Mouse (Mus musculus) heart, embryonic 14.5 days (tissue): ENCODE results near the gene Tnnc1. TPM values are rescaled to one million over a fixed set of nuclear protein-coding genes. Genes with fewer than 3 reads are reported as not detected.

ENCODE experiments used
- ATAC-seq: fragments of 200-750 bp; cut with Nextera tagmentation; 2 replicates; pipeline ENCODE4 v1.8.0; 2017; ENCODE audit warnings: low read depth, moderate TSS enrichment; ENCODE audit not compliant: insufficient number of reproducible peaks, insufficient read depth, low FRiP score
- H3K27ac ChIP-seq, 2 experiments: fragments of 200-500 bp in 1 of 2; fragments of 300-500 bp in 1 of 2; sonication (generic) in 1 of 2; replicated peaks in 1 of 2; 2 replicates each; pipeline ENCODE4 v1.5.1; 2012 to 2014; ENCODE audit warnings: low read depth in 2 of 2, low read length in 2 of 2, control low read depth in 1 of 2, mild to moderate bottlenecking in 1 of 2, mixed read lengths in 1 of 2; ENCODE audit not compliant: control insufficient read depth in 1 of 2, insufficient read depth in 1 of 2
- H3K27me3 ChIP-seq: fragments of 300-500 bp; sonication (generic); 2 replicates; pipeline ENCODE4 v1.6.1; 2014; ENCODE audit warnings: mild to moderate bottlenecking, low read length, control low read depth; ENCODE audit not compliant: control insufficient read depth, insufficient read depth
- H3K36me3 ChIP-seq: fragments of 300-500 bp; sonication (generic); 2 replicates; pipeline ENCODE4 v1.6.1; 2014; ENCODE audit warnings: mild to moderate bottlenecking, control low read depth, low read length, mixed read lengths; ENCODE audit not compliant: control insufficient read depth, insufficient read depth
- H3K4me1 ChIP-seq, 2 experiments: fragments of 200-500 bp in 1 of 2; fragments of 300-500 bp in 1 of 2; sonication (generic) in 1 of 2; 2 replicates each; pipeline ENCODE4 v1.6.1; 2012 to 2014; ENCODE audit warnings: low read length in 2 of 2, control low read depth in 1 of 2, mixed read lengths in 1 of 2; ENCODE audit not compliant: control insufficient read depth in 2 of 2, insufficient read depth in 2 of 2
- H3K4me2 ChIP-seq: fragments of 300-500 bp; sonication (generic); 2 replicates; pipeline ENCODE4 v1.6.1; 2014; ENCODE audit warnings: mild to moderate bottlenecking, low read length
- H3K4me3 ChIP-seq, 2 experiments: fragments of 200-500 bp in 1 of 2; fragments of 300-500 bp in 1 of 2; sonication (generic) in 1 of 2; 2 replicates each; pipeline ENCODE4 v1.5.1; 2012 to 2014; ENCODE audit warnings: low read length in 2 of 2, mild to moderate bottlenecking in 2 of 2, control low read depth in 1 of 2, low read depth in 1 of 2, moderate library complexity in 1 of 2; ENCODE audit not compliant: control insufficient read depth in 1 of 2, insufficient read depth in 1 of 2
- H3K9ac ChIP-seq: fragments of 300-500 bp; sonication (generic); 2 replicates; pipeline ENCODE4 v1.6.1; 2014; ENCODE audit warnings: mild to moderate bottlenecking, low read length
- H3K9me3 ChIP-seq: fragments of 300-500 bp; sonication (generic); 2 replicates; pipeline ENCODE4 v1.6.1; 2016; ENCODE audit warnings: low read length, control low read depth; ENCODE audit not compliant: control insufficient read depth
- WGBS: fragments of 180-500 bp; shearing (Covaris S2); extraction: QIAGEN DNeasy Blood & Tissue Kit; methylation state at CpG from one replicate; pipeline ENCODE4 v1.1.7; 2014; 5-methylcytosine and 5-hydroxymethylcytosine counted together
- polyA plus RNA-seq: library from polyadenylated mRNA; unstranded; fragments of >200 nt; fragmentation: Nextera tagmentation; extraction: Ambion mirVana; gene quantifications from 2 replicates; pipeline ENCODE4 v1.2.1, GENCODE M21; 2014

Gene Tnnc1
- polyA plus RNA-seq, 1 experiment from 2014 or later = 5,119 TPM

DNA sequence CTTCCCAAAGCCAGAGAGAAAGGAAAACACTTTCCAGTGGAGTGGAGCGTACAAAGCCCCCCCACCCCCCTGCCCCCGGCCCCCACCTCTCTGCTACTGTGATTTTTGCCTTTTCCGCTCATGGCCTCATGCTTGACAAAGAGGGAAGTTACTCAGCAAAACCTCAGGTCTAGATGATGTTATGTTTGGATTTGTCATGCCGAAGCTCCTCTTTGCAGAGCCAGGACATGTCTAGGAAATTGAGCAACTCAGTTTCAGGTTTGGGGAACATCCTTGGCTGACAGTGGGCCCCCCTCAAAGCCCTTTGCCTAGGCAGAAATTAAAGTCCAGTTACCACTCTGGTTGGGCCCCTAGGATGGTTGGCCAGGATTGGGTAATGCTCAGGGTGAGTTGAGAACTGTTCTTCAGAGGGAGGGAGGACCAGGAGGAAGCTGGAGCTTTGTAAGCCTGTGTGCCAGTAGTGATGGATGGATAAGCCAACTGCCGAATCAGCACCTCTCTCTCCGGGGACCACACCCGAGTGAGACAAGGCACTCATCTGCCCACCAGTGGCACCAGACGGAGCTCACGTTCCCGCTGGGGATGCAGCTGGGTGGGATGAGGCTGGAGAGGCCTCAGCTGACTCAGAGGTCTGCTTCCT is 42.0 kb upstream of the Tnnc1 start:
- WGBS = 57% methylated on average over 10 of the region's 10 CpGs
- H3K4me3 ChIP-seq = peak overlapping the region; percentile 38 to 42
- peaks cover 11 to 30% of the 10 kb centered on the region in 2 experiments for H3K4me1 ChIP-seq
- no peak overlapping the region; a peak in 1 of 4 replicates for H3K27ac ChIP-seq
- H3K4me2 ChIP-seq = peak overlapping the region; percentile 59
- H3K36me3 ChIP-seq = peaks cover 17% of the 10 kb centered on the region
- H3K27me3 ChIP-seq = no peaks in the 10 kb centered on the region
- no peaks in the 10 kb centered on the region for H3K9me3 ChIP-seq
- no peak for ATAC-seq
- H3K9ac ChIP-seq = peak overlapping the region; percentile 69; the same call in 1 of the 2 replicates

DNA sequence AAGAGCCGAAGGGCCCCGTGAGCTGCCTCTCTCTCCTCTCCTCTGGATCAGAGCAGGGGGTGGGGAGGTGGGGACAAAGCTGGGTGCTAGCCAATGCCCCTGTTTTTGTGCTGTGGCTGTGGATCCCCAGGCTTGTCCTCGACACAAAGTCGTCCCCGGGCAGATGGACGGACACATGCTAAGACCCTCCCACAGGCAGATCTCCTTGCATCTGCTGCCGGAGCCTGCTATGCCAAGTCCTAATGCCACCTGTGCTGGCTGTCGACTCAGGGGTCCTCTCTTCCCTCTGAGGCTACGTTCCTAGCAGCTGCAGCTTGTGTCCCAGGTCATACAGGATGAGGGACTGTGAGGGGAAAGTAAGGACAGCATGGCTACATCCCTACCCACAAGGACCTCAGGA is 41.3 kb upstream of the Tnnc1 start:
- H3K4me3 ChIP-seq = peak overlapping the region; percentile 38 to 42
- no peaks in the 10 kb centered on the region for H3K9me3 ChIP-seq
- H3K4me2 ChIP-seq = peak overlapping the region; percentile 59
- H3K36me3 ChIP-seq = peaks cover 24% of the 10 kb centered on the region
- peak overlapping the region; percentile 69 for H3K9ac ChIP-seq
- 0 out of 4 replicates have a peak overlapping the region, but pooled peaks of 1 of the 2 experiments have one; percentile 53 for H3K27ac ChIP-seq
- no peaks in the 10 kb centered on the region for H3K27me3 ChIP-seq
- WGBS = 51% methylated on average over 9 of the region's 9 CpGs
- no peak for ATAC-seq
- peaks cover 11 to 30% of the 10 kb centered on the region in 2 experiments for H3K4me1 ChIP-seq

DNA sequence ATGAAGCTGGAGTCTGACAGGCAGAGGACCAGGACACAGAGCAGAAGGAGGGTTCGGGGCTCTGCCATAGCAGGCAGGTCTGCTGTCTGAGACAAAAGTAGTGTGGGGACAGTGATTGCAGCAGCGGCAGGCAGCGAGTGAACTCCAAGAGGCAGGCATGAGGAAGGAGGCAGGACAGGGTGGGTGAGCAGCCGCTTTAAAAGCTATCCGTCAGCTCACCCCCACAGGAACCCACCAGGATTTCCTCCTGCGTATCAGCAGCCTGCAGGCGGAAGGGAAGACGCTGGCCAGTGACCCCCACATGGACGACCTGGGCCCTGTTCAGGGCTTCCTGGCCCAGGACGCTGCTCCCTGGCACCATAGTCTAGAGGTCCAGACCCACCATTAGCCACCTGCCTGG is 39.7 kb upstream of the Tnnc1 start, which contains the start of gene Stab1:
TSS of gene Stab1 (minus strand) at position 217 of the 400 bp plus-strand sequence.
- peak within 1 kb of the TSS; percentile 38 to 42 for H3K4me3 ChIP-seq
- peak within 1 kb of the TSS; percentile 59 for H3K4me2 ChIP-seq
- H3K9ac ChIP-seq = peak within 1 kb of the TSS; percentile 69
- ATAC-seq = peak; percentile 20; the same call in 1 of the 2 replicates
- peaks cover 36% of the 10 kb centered on the region for H3K36me3 ChIP-seq
- H3K27ac ChIP-seq = peak within 1 kb of the TSS; percentile 28 to 68; a peak in 3 of 4 replicates
- peaks cover 10 to 31% of the 10 kb centered on the region in 2 experiments for H3K4me1 ChIP-seq
- no peaks in the 10 kb centered on the region for H3K27me3 ChIP-seq
- no peaks in the 10 kb centered on the region for H3K9me3 ChIP-seq
- WGBS = 22% methylated on average over 10 of the region's 10 CpGs

DNA sequence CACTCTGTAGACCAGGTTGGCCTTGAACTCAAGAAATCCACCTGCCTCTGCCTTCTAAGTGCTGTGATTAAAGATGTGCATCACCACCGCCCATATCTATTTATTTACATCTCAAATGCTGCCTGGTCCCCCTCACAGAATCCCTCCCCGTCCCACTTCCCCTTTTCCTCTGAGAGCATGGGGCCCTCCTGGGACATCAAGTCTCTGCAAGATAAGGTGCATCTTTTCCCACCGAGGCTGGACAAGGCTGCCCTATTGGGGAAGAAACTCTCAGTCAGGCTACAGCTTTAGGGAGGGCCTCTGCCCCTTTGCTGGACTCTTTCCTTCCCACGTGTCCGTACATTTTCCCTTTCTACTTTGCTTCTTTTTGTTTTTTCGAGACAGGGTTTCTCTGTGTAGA is 38.6 kb upstream of the Tnnc1 start:
- Histone ChIP-seq H3K27ac (no peak overlapping the region), H3K4me1 (peaks cover 5 to 22% of the 10 kb centered on the region in 2 experiments), H3K9me3 (no peaks in the 10 kb centered on the region), H3K4me2 (no peak overlapping the region), H3K9ac (no peak overlapping the region), H3K36me3 (peaks cover 47% of the 10 kb centered on the region), H3K4me3 (no peak overlapping the region), H3K27me3 (no peaks in the 10 kb centered on the region)
- no peak for ATAC-seq
- 62% methylated on average over 6 of the region's 6 CpGs for WGBS

DNA sequence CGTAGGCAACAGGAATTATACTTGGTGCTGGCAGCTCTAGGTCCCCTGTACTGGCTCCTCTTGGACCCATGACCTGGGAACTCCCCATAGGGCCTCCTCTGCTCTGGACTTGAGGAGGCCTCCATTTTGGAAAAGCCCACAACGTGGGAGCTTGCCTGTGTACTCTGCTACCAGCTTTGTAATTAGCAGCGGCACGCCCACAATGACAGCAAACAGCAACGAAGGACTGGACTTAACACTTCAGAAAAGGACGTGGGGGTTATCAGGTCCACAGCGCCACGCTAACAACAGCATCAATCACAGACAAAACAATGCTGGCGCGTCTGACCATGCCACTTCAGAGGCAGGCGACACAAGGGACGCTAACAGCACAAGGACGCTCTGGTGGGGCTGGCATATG is 37.1 kb upstream of the Tnnc1 start:
- no peaks in the 10 kb centered on the region for H3K27me3 ChIP-seq
- no peak for ATAC-seq
- no peak overlapping the region for H3K4me3 ChIP-seq
- H3K9me3 ChIP-seq = no peaks in the 10 kb centered on the region
- WGBS = 69% methylated on average over 13 of the region's 13 CpGs
- H3K36me3 ChIP-seq = peaks cover 62% of the 10 kb centered on the region
- H3K4me1 ChIP-seq = peaks cover 2 to 11% of the 10 kb centered on the region in 2 experiments; a peak in 2 of 4 replicates
- no peak overlapping the region for H3K9ac ChIP-seq
- H3K4me2 ChIP-seq = no peak overlapping the region
- 0 out of 4 replicates have a peak overlapping the region, but pooled peaks of 1 of the 2 experiments have one; percentile 6 for H3K27ac ChIP-seq

DNA sequence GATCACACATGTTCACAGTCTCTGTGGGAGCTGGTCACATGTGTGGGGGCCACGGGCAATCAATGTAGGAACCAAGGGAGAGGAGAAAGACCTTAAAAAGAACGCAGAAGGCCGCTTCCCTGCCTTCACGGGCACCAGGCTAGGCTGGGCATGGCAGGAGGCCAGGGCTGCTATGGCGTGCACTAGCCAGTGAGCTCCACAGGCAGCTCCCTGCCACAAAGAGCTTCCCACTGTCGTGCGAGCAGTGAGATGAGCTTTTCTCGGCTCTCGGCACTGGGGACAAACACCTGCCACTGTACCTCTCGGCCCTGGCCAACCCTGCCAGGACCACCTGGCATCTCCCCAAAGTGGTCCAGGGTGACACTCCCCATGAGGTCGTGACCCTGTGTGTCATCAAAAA is 36.7 kb upstream of the Tnnc1 start:
- no peaks in the 10 kb centered on the region for H3K27me3 ChIP-seq
- peaks cover 1 to 9% of the 10 kb centered on the region in 2 experiments; a peak in 2 of 4 replicates for H3K4me1 ChIP-seq
- 89% methylated on average over 11 of the region's 11 CpGs for WGBS

DNA sequence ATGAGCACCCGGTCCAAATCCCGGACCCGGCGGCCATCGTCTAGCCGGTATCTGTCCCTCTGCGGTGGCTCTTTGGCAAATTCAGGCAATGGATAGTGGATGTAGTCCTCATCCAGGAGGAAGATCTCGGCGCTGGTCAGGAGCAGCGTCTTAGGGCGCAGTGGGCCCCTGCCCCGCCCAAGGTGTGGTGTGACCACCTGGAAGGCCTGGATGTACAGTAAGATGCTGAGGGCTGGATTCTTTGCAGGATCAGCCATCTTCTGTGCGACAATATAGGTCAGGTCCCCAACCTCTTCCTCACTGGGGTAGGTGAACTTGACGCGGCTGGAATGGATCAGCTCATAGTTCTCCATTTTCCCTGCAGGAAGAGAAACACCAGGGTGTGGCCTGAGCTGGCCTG is 36.3 kb upstream of the Tnnc1 start:
- no peak overlapping the region for H3K9ac ChIP-seq
- WGBS = 92% methylated on average over 15 of the region's 15 CpGs
- peaks cover 0 to 7% of the 10 kb centered on the region in 2 experiments; a peak in 2 of 4 replicates for H3K4me1 ChIP-seq
- no peak overlapping the region for H3K4me2 ChIP-seq
- no peaks in the 10 kb centered on the region for H3K27me3 ChIP-seq
- no peaks in the 10 kb centered on the region for H3K9me3 ChIP-seq
- H3K36me3 ChIP-seq = peaks cover 70% of the 10 kb centered on the region
- no peak overlapping the region for H3K4me3 ChIP-seq
- ATAC-seq = no peak
- no peak overlapping the region for H3K27ac ChIP-seq

More for the DNA sequence above, 36.7 kb upstream of the Tnnc1 start:
- no peak overlapping the region for H3K4me3 ChIP-seq
- H3K36me3 ChIP-seq = peaks cover 66% of the 10 kb centered on the region
- H3K9me3 ChIP-seq = no peaks in the 10 kb centered on the region
- H3K4me2 ChIP-seq = no peak overlapping the region
- no peak overlapping the region for H3K9ac ChIP-seq
- no peak for ATAC-seq
- 0 out of 4 replicates have a peak overlapping the region, but pooled peaks of 1 of the 2 experiments have one; percentile 6 for H3K27ac ChIP-seq
